Mouse (Mus musculus) kidney, embryonic 16.5 days (tissue): ENCODE data around the gene Luzp1. TPM values are rescaled to one million over a fixed set of nuclear protein-coding genes. Genes with fewer than 3 reads are reported as not detected.

Experiments used
- ATAC-seq: fragments of 200-750 bp; cut with Nextera tagmentation; 2 replicates; pipeline ENCODE4 v1.8.0; 2017; ENCODE audit warnings: moderate TSS enrichment; ENCODE audit not compliant: low FRiP score, low TSS enrichment
- H3K27ac ChIP-seq: fragments of 300-500 bp; sonication (generic); 2 replicates; pipeline ENCODE4 v1.5.1; 2014; ENCODE audit warnings: low read length
- H3K27me3 ChIP-seq: fragments of 300-500 bp; sonication (generic); 2 replicates; pipeline ENCODE4 v1.6.1; 2014; ENCODE audit warnings: low read length, control low read depth, mixed read lengths; ENCODE audit not compliant: insufficient read depth
- H3K36me3 ChIP-seq: fragments of 300-500 bp; sonication (generic); 2 replicates; pipeline ENCODE4 v1.6.1; 2014; ENCODE audit warnings: low read length, control low read depth, mixed read lengths; ENCODE audit not compliant: insufficient read depth
- H3K4me1 ChIP-seq: fragments of 300-500 bp; sonication (generic); 2 replicates; pipeline ENCODE4 v1.6.1; 2014; ENCODE audit warnings: low read length, control low read depth, mixed read lengths; ENCODE audit not compliant: insufficient read depth
- H3K4me2 ChIP-seq: fragments of 300-500 bp; sonication (generic); replicated peaks from 2 replicates; pipeline ENCODE4 v1.6.1; 2014; ENCODE audit warnings: low read depth, low read length
- H3K4me3 ChIP-seq: fragments of 300-500 bp; sonication (generic); 2 replicates; pipeline ENCODE4 v1.5.1; 2014; ENCODE audit warnings: mild to moderate bottlenecking, low read length
- H3K9ac ChIP-seq: fragments of 300-500 bp; sonication (generic); replicated peaks from 2 replicates; pipeline ENCODE4 v1.6.1; 2014; ENCODE audit warnings: low read length
- H3K9me3 ChIP-seq: fragments of 300-500 bp; sonication (generic); 2 replicates; pipeline ENCODE4 v1.6.1; 2016; ENCODE audit warnings: low read length, control low read depth
- WGBS: fragments of 180-500 bp; shearing (Covaris S2); extraction: QIAGEN DNeasy Blood & Tissue Kit; methylation state at CpG from one replicate; pipeline ENCODE4 v1.1.7; 2014; 5-methylcytosine and 5-hydroxymethylcytosine counted together
- polyA plus RNA-seq: library from polyadenylated mRNA; unstranded; fragments of >200 nt; fragmentation: Nextera tagmentation; extraction: Ambion mirVana; gene quantifications from 2 replicates; pipeline ENCODE4 v1.2.1, GENCODE M21; 2015

Gene Luzp1
- polyA plus RNA-seq, 1 experiment from 2014 or later = 131 TPM

- Histone ChIP-seq H3K27me3 (no peaks in the 10 kb centered on the region), H3K4me2 (no peak overlapping the region), H3K4me1 (no peaks in the 10 kb centered on the region), H3K4me3 (no peak overlapping the region), H3K27ac (no peak overlapping the region), H3K9me3 (no peaks in the 10 kb centered on the region), H3K9ac (no peak overlapping the region), H3K36me3 (no peaks in the 10 kb centered on the region)
- 59% methylated on average over 4 of the region's 4 CpGs for WGBS
- no peak for ATAC-seq
Observed at GRCm38 (mm10) chr4:136444561-136444960, 25.0 kb upstream of the Luzp1 start.

- Histone ChIP-seq H3K4me2 (no peak overlapping the region), H3K4me3 (no peak overlapping the region), H3K27me3 (no peaks in the 10 kb centered on the region), H3K36me3 (no peaks in the 10 kb centered on the region), H3K27ac (no peak overlapping the region), H3K9ac (no peak overlapping the region), H3K4me1 (peaks cover 6% of the 10 kb centered on the region; the same call in 1 of the 2 replicates), H3K9me3 (no peaks in the 10 kb centered on the region)
- ATAC-seq = no peak
- WGBS = 87% methylated on average over 5 of the region's 5 CpGs
Observed at GRCm38 (mm10) chr4:136449795-136450194, 19.8 kb upstream of the Luzp1 start.

- Histone ChIP-seq H3K4me1 (peaks cover 11% of the 10 kb centered on the region; the same call in 1 of the 2 replicates), H3K27me3 (no peaks in the 10 kb centered on the region), H3K36me3 (no peaks in the 10 kb centered on the region), H3K9ac (no peak overlapping the region), H3K27ac (no peak overlapping the region), H3K9me3 (no peaks in the 10 kb centered on the region), H3K4me3 (no peak overlapping the region), H3K4me2 (no peak overlapping the region)
- WGBS = 72% methylated on average over 4 of the region's 4 CpGs
- no peak for ATAC-seq
Observed at GRCm38 (mm10) chr4:136450271-136450670, 19.3 kb upstream of the Luzp1 start.

- WGBS = 2% methylated on average over 6 of the region's 6 CpGs
- H3K36me3 ChIP-seq = no peaks in the 10 kb centered on the region
- peak; percentile 83 for ATAC-seq
- no peaks in the 10 kb centered on the region for H3K9me3 ChIP-seq
- no peaks in the 10 kb centered on the region for H3K27me3 ChIP-seq
- peak overlapping the region; percentile 67; the same call in 1 of the 2 replicates for H3K27ac ChIP-seq
- H3K4me1 ChIP-seq = peaks cover 11% of the 10 kb centered on the region; the same call in 1 of the 2 replicates
- H3K4me3 ChIP-seq = no peak overlapping the region
- H3K4me2 ChIP-seq = no peak overlapping the region
- no peak overlapping the region for H3K9ac ChIP-seq
Observed at GRCm38 (mm10) chr4:136451564-136451963, 18.0 kb upstream of the Luzp1 start.

- no peak overlapping the region for H3K27ac ChIP-seq
- ATAC-seq = no peak
- no peaks in the 10 kb centered on the region for H3K9me3 ChIP-seq
- no peaks in the 10 kb centered on the region for H3K36me3 ChIP-seq
- no peak overlapping the region for H3K4me2 ChIP-seq
- H3K27me3 ChIP-seq = no peaks in the 10 kb centered on the region
- no peak overlapping the region for H3K9ac ChIP-seq
- 75% methylated on average over 3 of the region's 3 CpGs for WGBS
- peaks cover 11% of the 10 kb centered on the region; the same call in 1 of the 2 replicates for H3K4me1 ChIP-seq
- no peak overlapping the region for H3K4me3 ChIP-seq
Observed at GRCm38 (mm10) chr4:136452286-136452685, 17.3 kb upstream of the Luzp1 start.

GRCm38 (mm10) chr4:136452792-136453191 lies 16.8 kb upstream of the Luzp1 start:
- no peak overlapping the region for H3K9ac ChIP-seq
- no peaks in the 10 kb centered on the region for H3K9me3 ChIP-seq
- no peaks in the 10 kb centered on the region for H3K36me3 ChIP-seq
- no peak for ATAC-seq
- peaks cover 11% of the 10 kb centered on the region; the same call in 1 of the 2 replicates for H3K4me1 ChIP-seq
- H3K27me3 ChIP-seq = no peaks in the 10 kb centered on the region
- no peak overlapping the region for H3K4me3 ChIP-seq
- H3K4me2 ChIP-seq = no peak overlapping the region
- WGBS = 39% methylated on average over 5 of the region's 5 CpGs
- no peak overlapping the region for H3K27ac ChIP-seq

GRCm38 (mm10) chr4:136454850-136455260 lies 14.7 kb upstream of the Luzp1 start:
- Histone ChIP-seq H3K36me3 (no peaks in the 10 kb centered on the region), H3K27ac (no peak overlapping the region), H3K4me1 (peaks cover 11% of the 10 kb centered on the region; the same call in 1 of the 2 replicates), H3K27me3 (no peaks in the 10 kb centered on the region), H3K9ac (peak overlapping the region; percentile 48), H3K9me3 (no peaks in the 10 kb centered on the region), H3K4me2 (peak overlapping the region; percentile 58), H3K4me3 (peak overlapping the region; percentile 35)
- no peak; the same call in none of the 2 replicates for ATAC-seq
- 7% methylated on average over 10 of the region's 10 CpGs for WGBS

GRCm38 (mm10) chr4:136456516-136457218 lies 12.9 kb upstream of the Luzp1 start:
- no peak for ATAC-seq
- Histone ChIP-seq H3K4me3 (no peak overlapping the region), H3K9me3 (no peaks in the 10 kb centered on the region), H3K4me1 (peaks cover 5% of the 10 kb centered on the region; the same call in 1 of the 2 replicates), H3K9ac (no peak overlapping the region), H3K36me3 (no peaks in the 10 kb centered on the region), H3K27me3 (no peaks in the 10 kb centered on the region; the same call in 1 of the 2 replicates), H3K27ac (no peak overlapping the region), H3K4me2 (no peak overlapping the region)
- WGBS = 87% methylated on average over 6 of the region's 6 CpGs

- Histone ChIP-seq H3K4me3 (no peak overlapping the region), H3K9ac (no peak overlapping the region), H3K27ac (no peak overlapping the region), H3K4me1 (peaks cover 11% of the 10 kb centered on the region), H3K36me3 (no peaks in the 10 kb centered on the region), H3K9me3 (no peaks in the 10 kb centered on the region), H3K27me3 (peaks cover under 1% of the 10 kb centered on the region; the same call in 1 of the 2 replicates), H3K4me2 (no peak overlapping the region)
- WGBS = 76% methylated on average over 7 of the region's 7 CpGs
- ATAC-seq = no peak
Observed at GRCm38 (mm10) chr4:136458276-136458675, 11.3 kb upstream of the Luzp1 start.

- Histone ChIP-seq H3K4me3 (no peak overlapping the region), H3K9me3 (no peaks in the 10 kb centered on the region), H3K27ac (no peak overlapping the region), H3K4me2 (no peak overlapping the region), H3K36me3 (no peaks in the 10 kb centered on the region), H3K27me3 (peaks cover 5% of the 10 kb centered on the region; the same call in 1 of the 2 replicates), H3K9ac (no peak overlapping the region), H3K4me1 (peaks cover 19% of the 10 kb centered on the region)
- no peak for ATAC-seq
- 81% methylated on average over 12 of the region's 12 CpGs for WGBS
Observed at GRCm38 (mm10) chr4:136459210-136459609, 10.4 kb upstream of the Luzp1 start.
